Mouse (Mus musculus): Measurements from ENCODE around the gene Rbm17.

Rbm17 gene

GRCm38 (mm10) chr2:11535966-11536365 is 68.0 kb downstream of the Rbm17 start:
- ChIA-PET CTCF (interaction anchor here in 1 of 4 experiments (1.7 kb wide), 1 partner anchor 10 kb away, joined by 6 read pairs; no protein-coding TSS in a partner anchor), POLR2A (interaction anchor here in 3 of 4 experiments (0.7 to 5.3 kb wide), 16 partner anchors 10 to 67 kb away, joined by 3 to 50 read pairs (median 6); partner anchors contain the start of gene Pfkfb3 (in 1 of the 3))

Data from embryonic stem cell, embryonic (primary cell).